Mouse (Mus musculus) C2C12 (cell line): Measurements from ENCODE around the gene Sema3a.

Experiments used
- CTCF ChIP-seq: IDR thresholded peaks from one replicate; pipeline ENCODE4 v1.5.1; 2011; ENCODE audit not compliant: control insufficient read depth, insufficient read depth, insufficient read length
- MYOD1 ChIP-seq: IDR thresholded peaks from one replicate; pipeline ENCODE4 v1.6.1; 2011; ENCODE audit warnings: low read depth; ENCODE audit not compliant: control insufficient read depth, insufficient read length
- USF1 ChIP-seq: IDR thresholded peaks from one replicate; pipeline ENCODE4 v1.6.1; 2011; ENCODE audit warnings: low read depth, mild to moderate bottlenecking, control low read depth, moderate library complexity

GRCm38 (mm10) chr5:13549080-13549479 is 423.9 kb downstream of the Sema3a start:
- no peak for TF ChIP-seq CTCF
- no peak for TF ChIP-seq MYOD1
- no peak for TF ChIP-seq USF1
